Mouse (Mus musculus) lung, embryonic 16.5 days (tissue): ENCODE measurements at regions not wholly inside any gene's neighbourhood (a gene's known extent, or its start where the extent isn't known, plus 50 kb on each side); places are given as distances from the start of the nearest gene placed in this dataset.

Source experiments
- ATAC-seq: fragments of 200-750 bp; cut with Nextera tagmentation; 2 replicates; pipeline ENCODE4 v1.8.0; 2017; ENCODE audit warnings: low read depth, mild to moderate bottlenecking, moderate library complexity
- H3K27ac ChIP-seq: fragments of 300-500 bp; sonication (generic); 2 replicates; pipeline ENCODE4 v1.5.1; 2014; ENCODE audit warnings: mild to moderate bottlenecking, control low read depth, low read length
- H3K27me3 ChIP-seq: fragments of 300-500 bp; sonication (generic); 2 replicates; pipeline ENCODE4 v1.6.1; 2014; ENCODE audit warnings: low read depth, low read length, mixed read lengths; ENCODE audit not compliant: control insufficient read depth, insufficient read depth
- H3K36me3 ChIP-seq: fragments of 300-500 bp; sonication (generic); 2 replicates; pipeline ENCODE4 v1.6.1; 2014; ENCODE audit warnings: low read length; ENCODE audit not compliant: control insufficient read depth, insufficient read depth
- H3K4me1 ChIP-seq: fragments of 300-500 bp; sonication (generic); replicated peaks from 2 replicates; pipeline ENCODE4 v1.6.1; 2014; ENCODE audit warnings: low read length, mixed read lengths; ENCODE audit not compliant: control insufficient read depth, insufficient read depth
- H3K4me2 ChIP-seq: fragments of 300-500 bp; sonication (generic); 2 replicates; pipeline ENCODE4 v1.6.1; 2014; ENCODE audit warnings: low read depth, low read length, control low read depth
- H3K4me3 ChIP-seq: fragments of 300-500 bp; sonication (generic); 2 replicates; pipeline ENCODE4 v1.5.1; 2014; ENCODE audit warnings: mild to moderate bottlenecking, low read length, control low read depth
- H3K9ac ChIP-seq: fragments of 300-500 bp; sonication (generic); 2 replicates; pipeline ENCODE4 v1.6.1; 2014; ENCODE audit warnings: low read length, control low read depth
- H3K9me3 ChIP-seq: fragments of 300-500 bp; sonication (generic); 2 replicates; pipeline ENCODE4 v1.6.1; 2016; ENCODE audit warnings: low read length; ENCODE audit not compliant: control insufficient read depth
- WGBS: fragments of 180-500 bp; shearing (Covaris S2); extraction: QIAGEN DNeasy Blood & Tissue Kit; methylation state at CpG from one replicate; pipeline ENCODE4 v1.1.7; 2014; 5-methylcytosine and 5-hydroxymethylcytosine counted together

DNA sequence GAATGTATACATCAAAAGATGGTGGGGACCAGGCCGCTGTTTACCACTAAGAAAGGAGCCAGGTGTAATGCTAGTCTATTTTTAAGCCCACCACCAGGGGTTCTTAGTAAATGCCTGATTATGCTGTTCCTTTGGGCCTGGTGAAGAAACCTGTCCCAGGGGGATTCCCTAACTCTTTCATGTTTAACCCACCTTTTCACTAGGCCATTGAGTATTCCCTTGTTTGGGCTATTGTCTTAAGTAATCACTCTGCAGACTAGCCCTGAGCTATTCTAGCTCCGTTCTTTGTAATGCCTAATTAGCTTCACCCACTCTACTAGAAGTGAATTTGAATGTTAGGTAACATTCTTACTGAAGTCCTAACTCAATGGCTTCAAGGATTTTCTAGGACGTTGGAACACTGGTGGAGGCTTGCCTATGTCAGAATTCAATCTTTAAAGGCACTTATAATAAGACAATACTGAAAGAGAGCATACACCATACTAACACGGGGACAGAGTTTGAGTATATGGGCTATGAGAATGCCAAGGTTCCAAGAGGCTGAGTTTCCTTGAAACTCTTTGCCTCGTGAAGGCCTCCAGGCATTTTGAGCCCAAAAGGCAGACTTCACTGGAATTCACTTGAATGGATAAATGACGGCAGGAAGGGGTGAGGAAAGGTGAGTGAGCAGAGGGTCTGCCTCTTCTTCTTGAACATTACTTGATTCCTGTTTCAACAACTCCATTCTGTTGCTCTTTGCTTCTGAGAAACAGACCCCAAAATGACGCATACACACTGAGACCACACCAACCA is 312.7 kb upstream of the Irx4 start:
- Histone ChIP-seq H3K4me2 (no peak overlapping the region), H3K27me3 (no peaks in the 10 kb centered on the region), H3K27ac (no peak overlapping the region), H3K9ac (no peak overlapping the region), H3K4me1 (no peaks in the 10 kb centered on the region), H3K4me3 (no peak overlapping the region), H3K9me3 (no peaks in the 10 kb centered on the region), H3K36me3 (no peaks in the 10 kb centered on the region)
- 63% methylated on average over 7 of the region's 7 CpGs for WGBS
- no peak for ATAC-seq

DNA sequence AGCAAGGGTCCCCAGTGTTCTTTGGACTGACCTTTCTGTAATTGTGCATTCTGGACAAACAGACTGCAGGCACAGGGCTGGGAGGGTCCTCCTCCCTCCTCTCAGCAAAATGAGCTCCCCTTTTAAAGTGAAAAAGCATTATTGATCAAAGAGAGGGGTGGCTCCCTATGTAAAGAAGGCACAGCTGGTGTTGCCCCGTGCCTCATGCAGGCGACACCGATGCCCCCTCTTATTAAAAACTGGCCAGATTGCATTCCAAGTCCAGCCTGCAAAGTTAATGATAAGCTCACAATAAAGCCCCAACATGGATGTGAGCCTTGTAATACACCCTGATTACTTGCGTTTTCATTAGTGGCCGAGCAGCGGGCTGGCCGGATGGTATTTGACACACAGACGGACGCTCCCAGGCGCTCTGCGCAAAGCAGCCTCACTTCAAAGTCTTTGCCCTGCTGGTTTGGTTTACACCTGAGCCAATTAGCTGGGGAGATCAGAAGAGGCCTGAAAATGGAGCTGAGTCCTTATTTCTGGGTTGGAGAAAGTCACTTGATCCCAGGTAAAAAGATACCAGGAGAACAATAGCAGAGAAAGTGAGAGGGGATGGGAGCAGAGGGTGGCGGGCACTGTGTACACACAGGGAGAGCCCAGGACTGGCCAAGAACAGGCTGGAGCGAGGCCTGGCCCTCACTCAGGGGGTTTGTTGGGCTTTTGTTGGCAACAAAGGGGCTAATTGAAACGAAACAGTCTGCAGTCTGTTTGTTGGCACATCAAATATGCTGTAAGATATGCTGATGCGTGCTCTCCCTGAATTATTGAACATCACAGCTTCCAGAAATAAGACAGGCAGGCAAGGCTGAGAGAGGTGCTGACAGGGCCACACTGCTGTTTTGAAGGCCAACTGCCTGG is 301.4 kb upstream of the Irx4 start:
- Histone ChIP-seq H3K36me3 (no peaks in the 10 kb centered on the region), H3K27ac (no peak overlapping the region), H3K9ac (no peak overlapping the region), H3K27me3 (no peaks in the 10 kb centered on the region), H3K4me1 (no peaks in the 10 kb centered on the region), H3K4me3 (no peak overlapping the region), H3K9me3 (no peaks in the 10 kb centered on the region), H3K4me2 (no peak overlapping the region)
- 24% methylated on average over 15 of the region's 15 CpGs for WGBS
- no peak for ATAC-seq

DNA sequence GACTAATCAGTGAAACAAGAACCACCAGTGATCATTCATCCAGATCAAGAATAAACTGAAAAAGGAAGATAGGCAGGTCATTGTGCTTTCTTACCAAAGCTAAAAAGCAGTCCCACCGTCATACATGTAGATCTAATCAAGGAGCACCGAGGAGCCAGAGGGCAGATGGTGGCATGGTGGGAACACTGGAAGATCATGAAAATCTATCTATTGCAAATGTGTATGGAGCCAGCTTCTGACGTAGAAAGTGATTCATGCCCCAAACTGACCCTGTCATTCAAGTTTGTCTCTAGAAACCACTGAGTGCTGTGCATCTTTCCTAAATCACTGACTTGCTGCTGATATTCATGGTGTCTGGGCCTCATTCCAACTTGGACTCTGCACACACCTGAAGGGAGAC is 299.0 kb upstream of the Irx4 start:
- no peaks in the 10 kb centered on the region for H3K36me3 ChIP-seq
- 74% methylated on average over 3 of the region's 3 CpGs for WGBS
- H3K4me2 ChIP-seq: no peak overlapping the region
- H3K4me3 ChIP-seq: no peak overlapping the region
- H3K4me1 ChIP-seq: no peaks in the 10 kb centered on the region
- no peaks in the 10 kb centered on the region for H3K9me3 ChIP-seq
- H3K27ac ChIP-seq: no peak overlapping the region
- ATAC-seq: no peak
- no peak overlapping the region for H3K9ac ChIP-seq
- no peaks in the 10 kb centered on the region for H3K27me3 ChIP-seq

DNA sequence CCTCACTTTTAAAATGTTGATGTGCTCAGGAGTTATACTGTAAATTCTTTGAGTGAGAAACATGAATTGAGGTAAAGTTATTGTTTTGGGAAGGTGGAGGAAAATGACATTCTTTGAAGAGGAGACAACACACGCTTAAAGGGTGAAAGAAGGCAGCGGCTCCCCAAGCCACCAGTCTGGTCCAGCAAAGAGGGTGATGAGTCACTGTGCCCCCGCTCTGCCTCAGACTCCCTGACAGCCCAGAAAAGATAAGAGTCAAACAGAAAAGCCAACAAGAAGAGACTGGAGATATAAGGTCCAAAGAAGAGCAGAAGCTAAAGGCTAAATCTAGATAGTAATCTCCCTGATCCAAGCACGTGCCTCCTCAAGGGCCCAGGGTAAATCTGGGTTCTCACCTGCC is 288.1 kb upstream of the Irx4 start:
- H3K27ac ChIP-seq: no peak overlapping the region
- H3K9me3 ChIP-seq: no peaks in the 10 kb centered on the region
- ATAC-seq: no peak
- H3K4me1 ChIP-seq: no peaks in the 10 kb centered on the region
- WGBS: 78% methylated on average over 4 of the region's 4 CpGs
- no peaks in the 10 kb centered on the region for H3K27me3 ChIP-seq
- H3K4me3 ChIP-seq: no peak overlapping the region
- H3K9ac ChIP-seq: no peak overlapping the region
- no peak overlapping the region for H3K4me2 ChIP-seq
- no peaks in the 10 kb centered on the region for H3K36me3 ChIP-seq

DNA sequence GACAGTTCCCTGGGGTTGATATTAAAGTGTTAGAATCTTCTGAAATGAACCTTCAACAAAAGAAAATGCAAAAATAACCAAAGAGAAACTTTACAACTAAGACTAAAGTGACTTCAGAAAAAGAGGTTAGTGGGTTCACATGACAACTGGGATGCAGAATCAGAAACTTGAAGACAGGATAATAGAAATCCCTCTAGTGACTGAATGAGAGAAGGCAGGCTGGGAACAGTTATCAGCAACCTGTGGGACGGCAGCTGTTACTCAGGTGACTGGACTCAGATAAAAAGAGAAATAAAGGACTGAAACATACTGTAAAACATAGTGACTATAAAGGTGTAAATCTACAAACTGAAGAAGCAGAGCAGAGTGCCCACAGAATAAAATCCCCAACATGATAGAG is 287.4 kb upstream of the Irx4 start:
- H3K36me3 ChIP-seq: no peaks in the 10 kb centered on the region
- 15% methylated on average over 1 of the region's 1 CpGs for WGBS
- no peak overlapping the region for H3K4me2 ChIP-seq
- no peak overlapping the region for H3K27ac ChIP-seq
- no peaks in the 10 kb centered on the region for H3K27me3 ChIP-seq
- H3K4me1 ChIP-seq: no peaks in the 10 kb centered on the region
- no peak for ATAC-seq
- H3K4me3 ChIP-seq: no peak overlapping the region
- H3K9ac ChIP-seq: no peak overlapping the region
- H3K9me3 ChIP-seq: no peaks in the 10 kb centered on the region

DNA sequence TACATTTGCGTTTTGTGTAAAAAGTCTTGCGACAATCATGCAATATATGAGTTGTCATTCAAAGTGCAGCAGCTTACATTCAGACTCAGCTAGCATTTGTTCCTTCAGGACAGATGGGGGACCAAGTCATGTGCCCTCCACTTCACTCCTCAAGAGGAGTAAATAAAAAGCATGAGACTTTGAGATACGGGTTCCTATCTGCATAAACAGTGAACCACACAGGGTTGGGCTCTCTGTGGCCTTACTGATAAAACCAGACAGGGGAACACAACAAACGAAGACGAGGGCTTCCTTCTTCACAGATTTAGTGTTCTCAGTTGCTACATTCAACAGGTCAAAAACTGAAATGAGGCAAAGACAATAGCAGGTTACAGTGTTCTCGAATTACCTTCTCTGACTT is 283.1 kb upstream of the Irx4 start:
- Histone ChIP-seq H3K36me3 (no peaks in the 10 kb centered on the region), H3K27ac (no peak overlapping the region), H3K9me3 (no peaks in the 10 kb centered on the region), H3K27me3 (no peaks in the 10 kb centered on the region), H3K4me1 (no peaks in the 10 kb centered on the region), H3K9ac (no peak overlapping the region), H3K4me3 (no peak overlapping the region), H3K4me2 (no peak overlapping the region)
- no peak for ATAC-seq
- 64% methylated on average over 6 of the region's 6 CpGs for WGBS

DNA sequence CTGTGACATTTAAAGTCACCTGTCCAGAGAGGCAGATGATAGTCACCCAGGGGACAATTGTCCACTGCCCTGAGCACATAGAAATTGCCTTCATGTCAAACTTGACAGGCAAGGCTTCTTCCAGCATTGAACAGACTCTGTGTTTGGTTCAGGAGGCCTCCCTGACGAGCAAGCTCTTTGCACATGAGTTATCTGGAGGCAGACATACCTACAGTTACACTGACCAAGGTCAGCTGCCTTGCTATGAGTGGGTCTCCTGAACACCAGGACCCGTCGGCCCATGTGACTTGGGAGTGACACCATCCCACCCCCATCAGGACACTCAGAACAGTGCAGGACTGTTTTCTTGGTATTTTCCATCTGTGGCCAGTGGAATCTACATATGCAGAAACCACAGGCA is 282.3 kb upstream of the Irx4 start:
- no peak overlapping the region for H3K4me3 ChIP-seq
- 69% methylated on average over 3 of the region's 3 CpGs for WGBS
- no peaks in the 10 kb centered on the region for H3K27me3 ChIP-seq
- no peaks in the 10 kb centered on the region for H3K36me3 ChIP-seq
- H3K9me3 ChIP-seq: no peaks in the 10 kb centered on the region
- H3K4me1 ChIP-seq: no peaks in the 10 kb centered on the region
- no peak overlapping the region for H3K4me2 ChIP-seq
- no peak overlapping the region for H3K27ac ChIP-seq
- no peak for ATAC-seq
- H3K9ac ChIP-seq: no peak overlapping the region

DNA sequence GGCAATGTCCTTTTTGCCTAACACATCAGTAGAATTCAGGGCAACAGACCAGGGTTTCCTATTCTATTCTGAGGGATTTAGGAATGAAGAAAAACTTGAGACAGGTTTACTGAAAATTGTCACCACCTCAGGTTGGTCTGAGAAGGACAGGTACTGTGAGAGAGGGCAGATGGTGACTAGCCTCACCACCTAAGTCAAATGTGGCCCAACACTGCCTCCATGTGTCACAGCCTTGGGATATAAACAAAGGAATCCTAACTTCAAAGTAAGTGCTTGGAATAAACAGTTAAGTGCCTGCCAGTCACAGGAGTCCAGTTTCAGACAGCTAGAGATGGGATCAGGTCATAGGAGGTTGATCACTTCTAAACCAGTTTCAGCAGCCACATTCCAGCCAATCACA is 281.3 kb upstream of the Irx4 start:
- H3K9me3 ChIP-seq: no peaks in the 10 kb centered on the region
- no peak overlapping the region for H3K4me3 ChIP-seq
- H3K27me3 ChIP-seq: no peaks in the 10 kb centered on the region
- no peak overlapping the region for H3K9ac ChIP-seq
- H3K27ac ChIP-seq: no peak overlapping the region
- ATAC-seq: no peak
- H3K4me2 ChIP-seq: no peak overlapping the region
- no peaks in the 10 kb centered on the region for H3K36me3 ChIP-seq
- H3K4me1 ChIP-seq: no peaks in the 10 kb centered on the region

DNA sequence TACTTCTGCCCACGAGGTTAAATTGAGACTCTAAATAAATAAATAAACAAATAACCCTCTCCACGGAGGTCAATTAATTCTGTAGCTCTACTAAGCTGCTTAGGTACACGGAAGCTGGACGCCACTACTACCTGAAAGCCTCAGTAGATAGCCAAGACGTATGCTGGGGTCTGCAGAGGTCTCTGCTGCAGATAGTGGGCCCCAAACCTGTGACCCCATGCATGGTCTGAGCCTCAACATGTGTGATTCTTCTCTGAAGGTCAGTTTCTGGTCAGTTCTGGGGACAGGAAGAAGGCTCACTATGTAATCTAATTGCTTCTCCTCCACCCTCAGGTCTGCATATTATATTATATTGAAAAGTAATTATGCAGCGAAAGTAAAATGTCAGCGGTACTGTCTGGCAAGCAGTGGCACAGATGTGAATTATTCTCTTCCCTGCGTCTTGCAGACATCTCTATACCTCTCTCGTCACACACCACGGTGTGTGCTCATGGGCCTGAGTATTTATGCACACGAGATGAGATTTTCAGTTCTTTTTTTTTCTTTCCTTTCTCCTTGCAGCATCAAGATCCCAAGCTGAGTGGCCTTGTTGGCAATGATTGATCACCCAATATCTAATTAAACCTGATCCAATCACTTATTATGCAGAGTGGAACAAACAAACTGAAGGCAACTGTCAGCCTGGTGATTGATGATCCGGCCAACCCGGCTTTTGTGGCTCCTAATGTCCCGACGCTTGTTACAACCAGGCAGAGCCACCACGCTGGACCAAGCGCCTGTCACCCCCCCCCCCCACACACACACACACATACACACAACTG is 267.5 kb upstream of the Irx4 start:
- Histone ChIP-seq H3K4me3 (no peak overlapping the region), H3K27me3 (no peaks in the 10 kb centered on the region), H3K4me2 (no peak overlapping the region), H3K27ac (no peak overlapping the region), H3K9me3 (no peaks in the 10 kb centered on the region), H3K9ac (no peak overlapping the region), H3K36me3 (no peaks in the 10 kb centered on the region), H3K4me1 (no peaks in the 10 kb centered on the region)
- no peak for ATAC-seq
- WGBS: 31% methylated on average over 17 of the region's 17 CpGs
